Mouse (Mus musculus) leukemia stem cell, adult 10-12 weeks (primary cell): ENCODE data around the gene Ppp1r3c. TPM values are rescaled to one million over a fixed set of nuclear protein-coding genes. Genes with fewer than 3 reads are reported as not detected.

Source experiments
- polyA plus RNA-seq: library from polyadenylated mRNA; stranded (reverse); fragments of >175 nt; gene quantifications from 2 replicates; pipeline ENCODE4 v1.2.3, GENCODE M21; 2012; ENCODE audit warnings: low replicate concordance

Ppp1r3c gene
- polyA plus RNA-seq: not detected in 2 replicates

DNA sequence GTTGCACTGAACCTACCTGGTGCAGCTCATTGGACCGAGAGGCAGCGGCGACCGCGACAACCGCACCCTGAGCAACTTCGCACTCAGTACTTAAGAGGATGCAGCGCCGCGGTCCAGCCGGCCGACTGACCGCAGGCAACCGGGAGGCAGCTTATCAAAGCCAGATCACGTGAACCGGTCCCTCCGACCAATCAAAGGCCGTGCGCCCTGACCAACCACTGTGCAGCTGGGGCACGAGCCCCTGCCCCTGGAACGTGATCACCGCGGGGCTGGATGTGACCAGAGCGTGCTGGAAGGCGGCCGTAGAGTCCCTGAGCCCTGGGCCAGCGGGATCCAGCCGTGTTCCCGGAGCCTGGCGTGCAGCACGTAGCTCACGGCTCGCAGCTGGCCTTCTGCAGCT is at the start of gene Ppp1r3c:
TSS of gene Ppp1r3c (minus strand) at position 117 of the 400 bp plus-strand sequence.

Other genes starting within 250 kb of the Ppp1r3c start
- 0.10 TPM in 1 of 2 replicates, not detected in the other for gene Hectd2, start 182.0 kb downstream of the Ppp1r3c start, polyA plus RNA-seq
- 16.5 and 26.1 TPM in 2 replicates for gene Tnks2, start 97.6 kb upstream of the Ppp1r3c start, polyA plus RNA-seq
- 13.3 and 23.1 TPM in 2 replicates for gene Fgfbp3, start 183.0 kb upstream of the Ppp1r3c start, polyA plus RNA-seq
- gene Btaf1, start 189.4 kb upstream of the Ppp1r3c start, polyA plus RNA-seq: 2.3 and 6.4 TPM in 2 replicates